Mouse (Mus musculus) thymus, postnatal 10 days (tissue): ENCODE results near the gene Rnf113a2.

ENCODE experiments used
- DNase-seq, 2 experiments: peaks; one replicate each; pipeline ENCODE4 v3.0.0; 2021; ENCODE audit warnings: low spot score in 2 of 2

The Rnf113a2 gene

DNA sequence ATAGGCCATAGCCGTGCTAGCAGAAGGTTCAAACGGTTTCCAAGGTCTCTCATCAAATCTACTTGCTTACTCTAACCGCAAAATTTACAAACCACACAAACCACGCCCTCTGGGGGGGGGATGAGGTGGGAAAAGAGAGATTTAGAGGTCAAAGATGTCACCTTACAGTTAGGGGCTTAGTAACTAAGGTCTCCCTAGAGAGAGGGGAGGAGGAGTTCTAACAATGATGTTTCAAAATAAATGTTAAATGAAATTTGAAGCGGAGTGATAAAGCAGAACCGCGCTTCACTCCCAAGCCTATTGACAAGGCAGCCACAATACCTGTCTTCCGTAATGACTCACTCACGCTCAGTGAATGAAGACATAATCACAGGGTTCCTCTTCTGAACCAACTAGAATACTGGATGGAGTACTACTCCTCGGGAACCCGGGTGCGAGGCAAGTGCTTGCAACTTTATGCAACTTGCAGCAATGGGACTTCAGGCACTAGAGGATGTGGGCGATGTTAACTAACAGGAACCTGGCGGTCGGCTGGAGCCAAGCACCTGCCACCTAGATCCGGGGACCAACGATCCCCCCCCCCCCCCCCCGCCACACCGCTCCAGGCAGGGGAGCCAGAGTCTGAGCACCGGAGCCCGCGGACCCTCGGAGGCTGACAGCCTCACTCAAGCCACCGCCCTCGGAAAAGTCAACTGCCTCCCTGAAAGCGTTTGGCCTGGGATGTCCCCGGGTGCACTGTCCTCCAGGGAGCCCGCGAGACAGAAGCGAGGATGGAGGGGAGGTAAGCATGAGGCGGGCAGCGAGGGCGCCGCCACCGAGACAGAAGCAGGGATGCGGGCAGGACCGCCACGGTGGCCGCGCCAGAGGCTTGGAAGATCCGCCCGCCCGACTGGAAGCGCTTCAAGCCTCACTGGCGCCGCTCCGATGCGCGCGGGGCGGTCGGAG lies 8.8 kb upstream of the Rnf113a2 start:
- DNase-seq, result peak; percentile 75 to 79

DNA sequence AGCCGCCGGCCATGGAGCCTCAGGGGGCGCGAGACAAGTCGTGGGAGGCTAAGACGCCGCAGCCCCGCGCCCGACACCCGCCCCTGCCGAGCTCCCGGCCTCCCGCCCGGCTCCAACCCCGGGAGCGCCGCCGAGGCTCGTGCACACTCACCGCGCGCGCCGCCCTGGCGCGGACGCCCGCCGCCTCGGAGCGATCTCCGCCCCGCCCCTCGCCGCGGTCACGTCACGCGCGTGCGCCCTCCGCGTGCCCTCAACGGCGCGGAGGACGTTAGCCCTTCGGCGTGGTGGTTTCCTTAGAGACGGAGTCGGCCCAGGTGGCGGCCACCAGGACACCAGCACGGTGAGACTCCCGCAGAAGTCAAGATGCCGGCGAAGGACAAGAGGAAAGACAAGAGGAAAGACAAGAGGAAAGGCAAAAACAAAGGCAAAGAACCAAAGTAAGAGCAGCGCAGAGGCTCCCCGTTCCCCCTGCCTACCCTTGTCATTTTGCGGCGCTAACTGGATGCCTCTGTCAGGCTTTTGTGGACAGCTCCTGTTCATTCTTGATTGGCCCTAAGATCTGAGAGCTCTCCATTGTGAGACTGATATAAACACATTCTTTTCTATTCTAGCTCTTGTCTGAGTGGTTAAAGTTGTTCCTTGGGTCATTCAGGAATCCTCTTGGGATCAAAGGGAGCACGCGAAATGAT lies 8.0 kb upstream of the Rnf113a2 start, which contains the start of the genes Entpd5 and Bbof1:
TSS of gene Entpd5 (minus strand) at position 211 of the 689 bp plus-strand sequence.
TSS of gene Bbof1 (plus strand) at position 253 of the 689 bp plus-strand sequence.
- peak; percentile 81 to 91 for DNase-seq

- DNase-seq, result no peak
Observed at GRCm38 (mm10) chr12:84417605-84417922, 568 bp downstream of the Rnf113a2 start.

DNA sequence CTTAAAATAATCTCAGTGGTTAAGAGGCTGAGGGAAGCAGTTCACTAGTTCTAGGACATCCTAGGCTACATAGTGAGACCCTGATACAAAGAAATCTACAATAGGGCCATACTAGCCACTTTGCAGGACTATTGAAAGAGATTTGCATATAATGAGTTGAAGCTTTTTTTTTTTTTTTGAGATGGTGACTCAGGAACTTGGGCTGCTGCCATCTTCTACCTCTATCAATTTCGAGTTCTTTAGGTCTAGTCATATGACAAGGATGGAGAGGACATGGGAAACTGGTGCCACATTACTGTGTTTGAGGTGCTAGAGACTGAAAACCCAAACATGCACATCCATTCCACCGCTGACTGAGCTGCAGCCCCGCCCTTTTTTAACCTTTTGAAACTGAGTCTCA lies 7.0 kb downstream of the Rnf113a2 start:
- no peak for DNase-seq

DNA sequence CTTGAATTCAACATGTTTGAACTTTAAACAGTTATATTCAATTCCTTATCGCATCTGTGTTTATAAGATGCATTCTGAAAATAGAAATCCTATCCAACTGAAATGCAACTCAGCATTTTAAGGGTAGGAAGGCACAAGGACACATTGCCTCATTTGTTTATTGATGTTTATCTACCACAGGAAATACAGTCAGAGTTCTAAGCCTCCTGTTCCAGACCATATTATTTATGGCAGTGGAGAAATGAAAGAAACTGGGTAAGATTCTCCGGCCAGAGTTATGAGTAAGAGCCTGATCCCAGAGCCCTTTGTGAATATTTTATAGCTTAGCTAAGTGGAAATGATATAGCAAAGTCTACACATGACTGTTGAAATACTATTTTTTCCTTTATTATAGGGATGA lies 12.8 kb downstream of the Rnf113a2 start:
- no peak for DNase-seq

DNA sequence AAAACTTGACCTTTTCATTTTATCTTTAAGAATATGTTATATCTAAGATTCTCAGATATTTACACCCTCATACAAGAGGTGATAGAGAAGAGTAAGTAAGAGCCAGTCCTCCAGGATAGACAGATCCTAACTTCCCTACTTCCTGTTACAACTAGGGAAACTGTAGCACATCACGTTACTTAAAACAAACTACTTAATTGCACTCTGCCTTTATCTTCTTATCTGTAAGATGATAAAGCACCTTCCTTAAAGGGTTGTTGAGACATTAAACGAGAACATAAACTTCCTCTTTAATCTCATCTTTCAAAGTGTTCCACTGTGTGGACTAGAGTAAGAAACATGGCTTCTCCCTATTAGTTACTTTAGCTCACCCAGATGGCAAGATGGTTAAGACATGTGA lies 21.7 kb downstream of the Rnf113a2 start:
- no peak for DNase-seq

DNA sequence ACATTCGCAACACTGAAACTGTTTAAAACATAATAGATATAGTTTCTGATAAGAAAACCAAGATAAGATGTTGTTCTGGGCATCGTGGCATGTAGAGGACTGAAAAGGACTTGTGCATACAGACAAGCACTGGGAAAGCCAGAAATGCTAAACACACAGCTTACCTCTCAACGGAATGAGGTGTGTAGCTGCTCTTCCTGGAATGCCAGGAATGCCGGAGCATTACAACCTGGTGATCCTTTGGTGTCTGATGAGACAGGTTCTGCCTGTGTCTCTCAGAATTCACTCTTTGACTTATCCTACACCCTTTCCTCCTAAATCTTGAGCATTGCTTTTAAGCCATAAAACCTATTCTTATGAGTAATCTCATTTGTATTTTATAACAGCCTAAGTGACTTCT lies 25.5 kb downstream of the Rnf113a2 start:
- DNase-seq, result no peak

DNA sequence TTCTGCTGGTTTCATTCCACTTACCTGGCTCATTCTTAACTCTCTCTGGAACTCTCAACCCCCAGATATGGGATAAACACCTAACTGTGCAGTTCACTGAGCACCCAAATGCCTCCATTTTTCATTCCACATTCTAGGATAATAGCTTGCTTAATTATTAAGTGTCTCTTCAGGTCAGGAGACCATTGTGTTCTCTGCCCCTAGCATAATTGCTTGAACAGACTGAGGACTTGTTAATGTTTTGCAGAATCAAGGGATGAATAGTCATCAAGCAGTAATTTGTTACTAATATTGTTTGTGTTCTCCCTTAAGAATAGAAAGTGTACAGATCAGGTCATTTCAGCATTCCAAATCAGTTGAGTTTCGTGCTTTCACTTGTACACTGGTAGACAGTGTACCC lies 30.4 kb downstream of the Rnf113a2 start:
- DNase-seq, result no peak

GRCm38 (mm10) chr12:84448181-84448580 lies 31.2 kb downstream of the Rnf113a2 start:
- no peak for DNase-seq

GRCm38 (mm10) chr12:84449887-84450286 lies 32.9 kb downstream of the Rnf113a2 start:
- no peak for DNase-seq

- no peak for DNase-seq
Observed at GRCm38 (mm10) chr12:84450351-84450717, 33.3 kb downstream of the Rnf113a2 start.

GRCm38 (mm10) chr12:84450718-84451646 lies 34.0 kb downstream of the Rnf113a2 start, which contains the start of the genes Aldh6a1 and Lin52:
Gene Aldh6a1 (minus strand): TSS chr12:84451004.
Gene Lin52 (plus strand): TSS chr12:84451422.
- DNase-seq, result peak; percentile 93 to 96

DNA sequence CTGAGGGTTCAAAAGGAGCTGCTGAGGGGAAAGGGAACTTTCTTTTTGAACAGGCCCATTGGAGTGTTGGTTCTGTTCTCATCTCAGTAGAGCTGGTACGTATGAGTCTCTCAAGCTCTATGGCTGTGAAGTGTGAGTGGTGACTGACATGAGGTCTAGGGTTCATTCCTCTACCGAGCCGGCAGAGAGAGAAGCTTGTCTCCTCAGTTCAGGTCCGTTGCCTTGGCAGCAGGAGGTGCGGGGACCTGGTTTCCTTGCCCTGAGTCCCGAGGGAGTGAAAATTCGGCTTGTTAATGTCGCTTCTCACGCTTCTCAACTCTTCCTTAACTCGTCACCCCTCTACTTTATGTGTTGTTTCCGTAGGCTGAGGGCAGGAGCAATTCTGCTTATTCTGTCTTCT lies 34.8 kb downstream of the Rnf113a2 start:
- no peak for DNase-seq

DNA sequence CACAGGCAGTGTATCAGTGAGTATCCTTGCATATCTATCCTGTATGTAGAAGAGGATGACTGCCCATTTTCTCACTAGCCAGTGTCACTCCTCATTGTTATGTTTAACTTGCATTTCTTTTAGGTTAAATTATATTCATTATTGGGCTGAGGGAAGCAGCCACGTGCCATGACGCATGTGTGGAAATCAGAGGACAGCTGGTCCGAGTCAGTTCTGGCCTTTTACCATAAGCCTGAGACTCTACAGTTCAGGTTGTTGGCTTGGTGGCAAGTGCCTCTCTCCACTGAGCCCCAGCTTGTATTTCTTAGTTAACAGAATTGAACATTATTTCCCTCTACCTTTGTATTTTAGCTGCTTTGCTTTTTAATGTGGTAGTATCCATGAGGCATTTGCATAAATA lies 39.9 kb downstream of the Rnf113a2 start:
- DNase-seq, result no peak

GRCm38 (mm10) chr12:84459845-84460244 lies 42.8 kb downstream of the Rnf113a2 start:
- DNase-seq, result no peak

DNA sequence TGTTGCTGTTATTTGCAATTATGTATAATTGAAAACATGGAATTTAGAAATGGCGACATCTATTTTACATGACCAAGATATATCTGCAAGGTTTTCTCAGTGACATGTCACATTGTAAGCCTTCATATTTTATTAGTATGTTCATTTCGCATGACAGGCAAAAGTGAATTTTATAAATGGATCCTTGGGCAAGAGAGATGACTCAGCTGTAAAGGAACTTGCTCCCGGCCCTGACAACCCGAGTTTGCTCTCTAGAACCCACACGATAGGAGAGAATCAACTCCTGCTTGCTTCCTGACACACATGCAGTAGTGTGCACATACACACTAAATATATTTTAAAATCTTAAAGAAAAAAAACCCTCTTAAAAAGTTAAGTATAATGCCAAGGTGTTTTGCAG lies 44.4 kb downstream of the Rnf113a2 start:
- DNase-seq, result no peak

- DNase-seq, result no peak
Observed at GRCm38 (mm10) chr12:84462856-84463255, 45.9 kb downstream of the Rnf113a2 start.
